Mouse (Mus musculus) stomach, postnatal 0 days (tissue): Measurements from ENCODE around the gene Kif26a.

ENCODE experiments used
- CTCF ChIP-seq: IDR thresholded peaks from 2 replicates; pipeline ENCODE4 v1.5.1; 2016; ENCODE audit warnings: antibody characterized with exemption, low read depth, mild to moderate bottlenecking, moderate library complexity
- EP300 ChIP-seq: optimal IDR thresholded peaks from 2 replicates; pipeline ENCODE3; 2016; ENCODE audit warnings: antibody characterized with exemption

GRCm38 (mm10) chr12:112113710-112114109 lies 32.3 kb upstream of the Kif26a start:
- TF ChIP-seq CTCF (peak; percentile 99), EP300 (no peak)
